Mouse (Mus musculus) intestine, postnatal 0 days (tissue): ENCODE results near the gene Mrps22. TPM values are rescaled to one million over a fixed set of nuclear protein-coding genes. Genes with fewer than 3 reads are reported as not detected.

Source experiments
- ATAC-seq: fragments of 200-750 bp; cut with Nextera tagmentation; 2 replicates; pipeline ENCODE4 v1.8.0; 2017; ENCODE audit warnings: mild to moderate bottlenecking, moderate TSS enrichment, moderate library complexity
- H3K27ac ChIP-seq: fragments of 300-500 bp; sonication (generic); 2 replicates; pipeline ENCODE4 v1.5.1; 2014; ENCODE audit warnings: mild to moderate bottlenecking, low read depth, low read length, moderate library complexity
- H3K27me3 ChIP-seq: fragments of 300-500 bp; sonication (generic); replicated peaks from 2 replicates; pipeline ENCODE4 v1.6.1; 2014; ENCODE audit warnings: low read length, mixed read lengths; ENCODE audit not compliant: control insufficient read depth, insufficient read depth
- H3K36me3 ChIP-seq: fragments of 300-500 bp; sonication (generic); 2 replicates; pipeline ENCODE4 v1.6.1; 2014; ENCODE audit warnings: mild to moderate bottlenecking, moderate library complexity; ENCODE audit not compliant: control insufficient read depth, insufficient read depth
- H3K4me1 ChIP-seq: fragments of 300-500 bp; sonication (generic); replicated peaks from 2 replicates; pipeline ENCODE4 v1.6.1; 2014; ENCODE audit warnings: antibody characterized with exemption, low read length, mixed read lengths; ENCODE audit not compliant: control insufficient read depth, insufficient read depth
- H3K4me2 ChIP-seq: fragments of 300-500 bp; sonication (generic); replicated peaks from 2 replicates; pipeline ENCODE4 v1.6.1; 2014; ENCODE audit warnings: low read depth, mild to moderate bottlenecking, moderate library complexity
- H3K4me3 ChIP-seq: fragments of 300-500 bp; sonication (generic); 2 replicates; pipeline ENCODE4 v1.5.1; 2014; ENCODE audit warnings: low read depth, low read length
- H3K9ac ChIP-seq: fragments of 300-500 bp; sonication (generic); 2 replicates; pipeline ENCODE4 v1.6.1; 2014; ENCODE audit warnings: mild to moderate bottlenecking, low read depth, low read length
- H3K9me3 ChIP-seq: fragments of 300-500 bp; sonication (generic); 2 replicates; pipeline ENCODE4 v1.6.1; 2016; ENCODE audit warnings: mixed run types; ENCODE audit not compliant: control insufficient read depth
- CTCF ChIP-seq: sonication (generic); IDR thresholded peaks from 2 replicates; pipeline ENCODE4 v1.5.1; 2016; ENCODE audit warnings: low read depth, mild to moderate bottlenecking, control low read depth, antibody characterized with exemption, moderate library complexity
- WGBS: fragments of 180-500 bp; shearing (Covaris S2); extraction: QIAGEN DNeasy Blood & Tissue Kit; methylation state at CpG from one replicate; pipeline ENCODE4 v1.1.7; 2014; 5-methylcytosine and 5-hydroxymethylcytosine counted together
- polyA plus RNA-seq: library from polyadenylated mRNA; unstranded; fragments of >200 nt; fragmentation: Nextera tagmentation; extraction: Ambion mirVana; gene quantifications from 2 replicates; pipeline ENCODE4 v1.2.1, GENCODE M21; 2015

Gene Mrps22
- polyA plus RNA-seq, 1 experiment from 2014 or later, result 28.1 TPM

DNA sequence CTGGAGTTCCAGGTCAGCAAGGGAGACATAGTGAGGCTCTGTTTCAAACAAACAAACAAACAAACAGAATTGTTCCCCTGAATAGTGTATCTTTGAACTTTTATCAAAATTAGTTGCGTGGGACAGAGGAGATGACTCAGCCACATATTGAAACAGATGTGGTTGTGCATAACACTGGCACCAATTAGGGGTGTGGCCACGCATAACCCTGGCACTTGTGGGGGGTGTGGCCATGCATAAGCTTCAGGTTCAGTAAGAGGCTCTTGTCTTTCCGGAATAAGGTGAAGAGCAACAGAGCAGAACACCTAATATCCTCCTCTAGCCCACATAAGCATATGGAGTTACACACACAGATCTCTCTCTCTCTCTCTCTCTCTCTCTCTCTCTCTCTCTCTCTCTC is 57.4 kb downstream of the Mrps22 start:
- no peak overlapping the region for H3K4me3 ChIP-seq
- H3K36me3 ChIP-seq, result no peaks in the 10 kb centered on the region
- ATAC-seq, result no peak
- no peak overlapping the region for H3K4me2 ChIP-seq
- no peak for TF ChIP-seq CTCF
- WGBS, result 80% methylated on average over 3 of the region's 3 CpGs
- H3K27me3 ChIP-seq, result no peaks in the 10 kb centered on the region
- H3K27ac ChIP-seq, result no peak overlapping the region
- H3K4me1 ChIP-seq, result 0 out of 2 replicates have a peak, but pooled peaks cover 3% of the 10 kb centered on the region
- no peaks in the 10 kb centered on the region for H3K9me3 ChIP-seq
- H3K9ac ChIP-seq, result no peak overlapping the region

Other genes with a start within 250 kb of the Mrps22 start
- gene Rbp1, start 178.7 kb downstream of the Mrps22 start, polyA plus RNA-seq, result 25.5 and 26.6 TPM in 2 replicates
- gene Rbp2, start 115.5 kb downstream of the Mrps22 start, polyA plus RNA-seq, result 7,315 and 7,837 TPM in 2 replicates
- 168 and 181 TPM in 2 replicates for gene Copb2, start 37.9 kb downstream of the Mrps22 start, polyA plus RNA-seq
- gene Prr23a1, start 240.8 kb upstream of the Mrps22 start, polyA plus RNA-seq, result not detected in 2 replicates